Mouse (Mus musculus) lung, postnatal 0 days (tissue): ENCODE results near the gene Zfp839. TPM values are rescaled to one million over a fixed set of nuclear protein-coding genes. Genes with fewer than 3 reads are reported as not detected.
A peak's percentile ranks its signal among the peaks of the same experiment; 100 is the strongest.

Experiments
- ATAC-seq: fragments of 200-750 bp; cut with Nextera tagmentation; 2 replicates; pipeline ENCODE4 v1.8.0; 2017; ENCODE audit warnings: moderate library complexity
- DNase-seq: peaks from one replicate; pipeline ENCODE4 v3.0.0-alpha.2; 2016; ENCODE audit warnings: low spot score
- H3K27ac ChIP-seq: fragments of 300-500 bp; sonication (generic); 2 replicates; pipeline ENCODE4 v1.5.1; 2014; ENCODE audit warnings: antibody characterized with exemption, mild to moderate bottlenecking, low read length, mixed read lengths
- H3K27me3 ChIP-seq: fragments of 300-500 bp; sonication (generic); replicated peaks from 2 replicates; pipeline ENCODE4 v1.6.1; 2014; ENCODE audit warnings: low read length, mixed read lengths; ENCODE audit not compliant: insufficient read depth
- H3K36me3 ChIP-seq: fragments of 300-500 bp; sonication (generic); 2 replicates; pipeline ENCODE4 v1.6.1; 2014; ENCODE audit warnings: low read length, mixed read lengths; ENCODE audit not compliant: insufficient read depth
- H3K4me1 ChIP-seq: fragments of 300-500 bp; sonication (generic); 2 replicates; pipeline ENCODE4 v1.6.1; 2014; ENCODE audit warnings: antibody characterized with exemption, low read depth, low read length, mixed read lengths; ENCODE audit not compliant: insufficient read depth
- H3K4me2 ChIP-seq: fragments of 300-500 bp; sonication (generic); replicated peaks from 2 replicates; pipeline ENCODE4 v1.6.1; 2014; ENCODE audit warnings: low read depth, mild to moderate bottlenecking, low read length, moderate library complexity, mixed read lengths
- H3K4me3 ChIP-seq: fragments of 300-500 bp; sonication (generic); 2 replicates; pipeline ENCODE4 v1.5.1; 2014; ENCODE audit warnings: low read depth, low read length
- H3K9ac ChIP-seq: fragments of 300-500 bp; sonication (generic); replicated peaks from 2 replicates; pipeline ENCODE4 v1.6.1; 2014; ENCODE audit warnings: low read depth, mild to moderate bottlenecking
- H3K9me3 ChIP-seq: fragments of 300-500 bp; sonication (generic); 2 replicates; pipeline ENCODE4 v1.6.1; 2016; ENCODE audit warnings: low read length, mixed read lengths
- CTCF ChIP-seq: IDR thresholded peaks from 2 replicates; pipeline ENCODE4 v1.5.1; 2016; ENCODE audit warnings: antibody characterized with exemption, mild to moderate bottlenecking
- EP300 ChIP-seq: IDR thresholded peaks from 2 replicates; pipeline ENCODE4 v1.6.1; 2016; ENCODE audit warnings: antibody characterized with exemption, mild to moderate bottlenecking, control low read depth
- WGBS: fragments of 180-500 bp; shearing (Covaris S2); extraction: QIAGEN DNeasy Blood & Tissue Kit; methylation state at CpG from one replicate; pipeline ENCODE4 v1.1.7; 2014; 5-methylcytosine and 5-hydroxymethylcytosine counted together
- polyA plus RNA-seq: library from polyadenylated mRNA; unstranded; fragments of >200 nt; fragmentation: Nextera tagmentation; extraction: Ambion mirVana; gene quantifications from 2 replicates; pipeline ENCODE4 v1.2.1, GENCODE M21; 2015

The Zfp839 gene
- polyA plus RNA-seq, 1 experiment from 2014 or later: 2.4 TPM

DNA sequence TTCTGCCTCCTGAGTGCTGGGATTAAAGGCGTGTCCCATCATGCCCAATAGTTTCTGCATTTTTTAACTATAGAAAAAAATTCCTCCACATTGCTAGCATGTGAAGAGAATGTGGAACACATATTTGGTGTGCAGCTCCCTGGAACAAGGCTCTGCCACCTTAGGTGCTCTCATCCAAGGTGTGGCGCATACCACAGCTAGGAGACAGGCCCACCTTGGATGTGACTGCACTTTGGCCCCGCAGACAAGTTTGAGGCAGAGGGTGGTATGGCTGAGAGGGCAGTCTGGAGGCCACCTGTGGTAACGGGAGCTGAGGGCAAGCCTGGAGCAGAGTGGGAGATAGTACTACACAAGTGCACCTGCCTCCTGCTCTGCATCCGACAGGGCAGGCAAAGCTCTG lies 41.2 kb upstream of the Zfp839 start:
- 66% methylated on average over 5 of the region's 5 CpGs for WGBS
- ATAC-seq: peak; percentile 86
- H3K4me3 ChIP-seq: no peak overlapping the region
- no peak overlapping the region for H3K4me2 ChIP-seq
- TF ChIP-seq CTCF: no peak
- TF ChIP-seq EP300: 0 out of 2 replicates have a peak, but pooled peaks have one; percentile 57
- H3K9me3 ChIP-seq: no peaks in the 10 kb centered on the region
- H3K9ac ChIP-seq: no peak overlapping the region
- no peaks in the 10 kb centered on the region for H3K36me3 ChIP-seq
- H3K27ac ChIP-seq: peak overlapping the region; percentile 73; the same call in 1 of the 2 replicates
- no peaks in the 10 kb centered on the region for H3K4me1 ChIP-seq
- peak; percentile 52 for DNase-seq
- H3K27me3 ChIP-seq: no peaks in the 10 kb centered on the region

GRCm38 (mm10) chr12:110813132-110813531 lies 36.9 kb upstream of the Zfp839 start:
- no peak for TF ChIP-seq CTCF
- no peak for TF ChIP-seq EP300
- Histone ChIP-seq H3K4me2 (no peak overlapping the region), H3K4me1 (no peaks in the 10 kb centered on the region), H3K9ac (no peak overlapping the region), H3K9me3 (no peaks in the 10 kb centered on the region), H3K36me3 (no peaks in the 10 kb centered on the region), H3K27me3 (no peaks in the 10 kb centered on the region), H3K27ac (no peak overlapping the region), H3K4me3 (no peak overlapping the region)
- no peak for DNase-seq
- WGBS: 76% methylated on average over 9 of the region's 9 CpGs
- no peak for ATAC-seq

DNA sequence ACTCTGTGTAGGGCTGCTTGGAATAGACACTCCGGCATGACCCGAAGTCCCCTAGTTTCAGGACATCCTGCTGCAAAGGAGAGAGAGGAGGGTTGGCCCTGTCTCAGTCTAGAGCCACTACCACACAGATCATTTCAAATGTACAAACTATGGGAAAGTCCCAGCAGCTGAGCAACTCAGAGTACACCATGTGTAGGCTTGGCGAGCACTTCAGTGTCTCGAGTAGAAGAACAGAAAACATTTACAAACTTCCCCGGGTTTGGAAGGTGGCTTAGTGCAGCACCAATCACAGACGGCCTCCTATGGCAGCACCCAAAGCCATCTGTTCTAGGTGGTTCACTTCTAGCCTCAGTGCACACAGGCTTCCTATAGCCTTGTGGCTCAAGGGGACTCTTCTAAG lies 36.4 kb upstream of the Zfp839 start:
- Histone ChIP-seq H3K4me2 (no peak overlapping the region), H3K36me3 (no peaks in the 10 kb centered on the region), H3K9ac (no peak overlapping the region), H3K4me1 (no peaks in the 10 kb centered on the region), H3K4me3 (no peak overlapping the region), H3K27me3 (no peaks in the 10 kb centered on the region), H3K9me3 (no peaks in the 10 kb centered on the region), H3K27ac (no peak overlapping the region)
- DNase-seq (no peak), ATAC-seq (no peak)
- no peak for TF ChIP-seq CTCF
- TF ChIP-seq EP300: no peak
- 77% methylated on average over 6 of the region's 6 CpGs for WGBS

DNA sequence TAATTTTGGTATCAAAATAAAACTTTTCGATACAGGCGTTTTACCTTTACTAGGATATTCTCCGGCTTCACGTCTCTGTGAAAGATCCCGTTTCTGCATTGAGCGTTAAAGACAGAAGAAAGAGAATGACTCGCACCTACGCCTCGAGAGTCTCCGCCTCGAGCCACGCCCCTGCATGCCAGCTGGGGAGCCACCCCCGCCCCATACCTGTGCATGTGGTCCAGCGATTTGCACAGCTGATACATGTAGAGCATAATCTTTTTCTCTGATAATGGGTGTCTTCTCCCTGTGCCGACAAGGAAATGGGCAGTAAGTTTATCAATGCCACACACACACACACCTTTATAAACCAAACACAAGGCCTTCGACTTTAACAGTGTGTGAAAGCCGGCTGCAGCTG lies 35.1 kb upstream of the Zfp839 start:
- ATAC-seq (0 out of 2 replicates have a peak, but pooled peaks have one; percentile 33), DNase-seq (no peak)
- WGBS: 58% methylated on average over 17 of the region's 17 CpGs
- Histone ChIP-seq H3K4me1 (no peaks in the 10 kb centered on the region), H3K4me3 (no peak overlapping the region), H3K9ac (no peak overlapping the region), H3K27ac (no peak overlapping the region), H3K36me3 (no peaks in the 10 kb centered on the region), H3K4me2 (no peak overlapping the region), H3K27me3 (no peaks in the 10 kb centered on the region), H3K9me3 (no peaks in the 10 kb centered on the region)
- TF ChIP-seq EP300 (no peak), CTCF (no peak)

DNA sequence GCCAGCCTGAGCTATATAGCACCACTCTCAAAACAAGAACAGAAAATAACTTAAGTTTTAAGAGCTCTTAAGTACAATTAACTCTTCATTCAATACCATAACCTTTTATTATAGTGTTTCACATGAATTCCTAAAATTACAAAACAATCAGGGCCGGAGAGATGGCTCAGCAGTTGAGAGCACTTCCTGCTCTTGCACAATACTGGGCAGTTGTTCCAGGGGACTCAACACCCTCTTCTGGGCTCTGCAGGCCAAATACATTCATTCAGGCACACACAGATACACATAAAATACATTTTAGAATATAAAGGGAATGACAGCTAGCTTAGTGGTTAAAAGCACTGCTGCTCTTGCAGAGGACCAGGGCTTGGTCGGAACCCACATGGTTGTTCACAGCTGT lies 33.2 kb upstream of the Zfp839 start:
- Histone ChIP-seq H3K27me3 (no peaks in the 10 kb centered on the region), H3K9me3 (no peaks in the 10 kb centered on the region), H3K36me3 (no peaks in the 10 kb centered on the region), H3K27ac (no peak overlapping the region), H3K9ac (no peak overlapping the region), H3K4me2 (no peak overlapping the region), H3K4me1 (no peaks in the 10 kb centered on the region), H3K4me3 (no peak overlapping the region)
- DNase-seq: peak; percentile 76
- WGBS: 55% methylated on average over 2 of the region's 2 CpGs
- TF ChIP-seq CTCF: peak; percentile 26; the same call in 1 of the 2 replicates
- peak; percentile 31; the same call in 1 of the 2 replicates for TF ChIP-seq EP300
- peak; percentile 76 for ATAC-seq

GRCm38 (mm10) chr12:110819367-110819766 lies 30.7 kb upstream of the Zfp839 start:
- H3K27ac ChIP-seq: no peak overlapping the region
- 46% methylated on average over 8 of the region's 8 CpGs for WGBS
- ATAC-seq (peak; percentile 41; the same call in 1 of the 2 replicates), DNase-seq (no peak)
- H3K9me3 ChIP-seq: no peaks in the 10 kb centered on the region
- H3K9ac ChIP-seq: no peak overlapping the region
- H3K4me2 ChIP-seq: no peak overlapping the region
- H3K4me1 ChIP-seq: no peaks in the 10 kb centered on the region
- H3K27me3 ChIP-seq: no peaks in the 10 kb centered on the region
- no peaks in the 10 kb centered on the region for H3K36me3 ChIP-seq
- TF ChIP-seq CTCF (no peak), EP300 (no peak)
- H3K4me3 ChIP-seq: no peak overlapping the region

GRCm38 (mm10) chr12:110821787-110822186 lies 28.3 kb upstream of the Zfp839 start:
- ATAC-seq (no peak), DNase-seq (no peak)
- TF ChIP-seq CTCF (0 out of 2 replicates have a peak, but pooled peaks have one; percentile 2), EP300 (no peak)
- Histone ChIP-seq H3K4me1 (no peaks in the 10 kb centered on the region), H3K9ac (no peak overlapping the region), H3K4me2 (no peak overlapping the region), H3K9me3 (no peaks in the 10 kb centered on the region), H3K27me3 (no peaks in the 10 kb centered on the region), H3K27ac (no peak overlapping the region), H3K36me3 (no peaks in the 10 kb centered on the region), H3K4me3 (no peak overlapping the region)
- WGBS: 79% methylated on average over 2 of the region's 2 CpGs
